Mouse (Mus musculus) embryonic fibroblast, embryonic 13.5 days (primary cell): ENCODE data around the gene Glrx. TPM values are rescaled to one million over a fixed set of nuclear protein-coding genes. Genes with fewer than 3 reads are reported as not detected.

Source experiments
- H3K27ac ChIP-seq: 2 replicates; pipeline ENCODE4 v1.5.1; 2012; ENCODE audit warnings: low read length, control low read depth, inconsistent platforms; ENCODE audit not compliant: insufficient read depth
- H3K4me1 ChIP-seq: 2 replicates; pipeline ENCODE4 v1.6.1; 2011; ENCODE audit warnings: low read length; ENCODE audit not compliant: control insufficient read depth, insufficient read depth
- H3K4me3 ChIP-seq: 2 replicates; pipeline ENCODE4 v1.5.1; 2011; ENCODE audit warnings: mild to moderate bottlenecking, control low read depth, low read length; ENCODE audit not compliant: insufficient read depth
- CTCF ChIP-seq: IDR thresholded peaks from 2 replicates; pipeline ENCODE4 v1.5.1; 2011; ENCODE audit warnings: mild to moderate bottlenecking, control low read depth, low read length, moderate library complexity, borderline replicate concordance; ENCODE audit not compliant: insufficient read depth
- POLR2A ChIP-seq: IDR thresholded peaks from 2 replicates; pipeline ENCODE4 v1.6.1; 2011; ENCODE audit warnings: low read depth, mild to moderate bottlenecking, control low read depth, low read length, moderate library complexity
- polyA plus RNA-seq: library from polyadenylated mRNA; stranded (reverse); fragments of >200 nt; gene quantifications from 2 replicates; pipeline ENCODE4 v1.2.4, GENCODE M21; 2011; ENCODE audit warnings: low read depth; ENCODE audit not compliant: missing spikeins, insufficient read length

Gene Glrx
- polyA plus RNA-seq, result 31.1 and 35.7 TPM in 2 replicates

- TF ChIP-seq CTCF, result no peak
- TF ChIP-seq POLR2A, result peak; percentile 97
Measured at GRCm38 (mm10) chr13:75839719-75840481, at the start of gene Glrx. Gene Glrx, plus strand, starts transcription at chr13:75839868.

GRCm38 (mm10) chr13:75790550-75791205 is 49.0 kb upstream of the Glrx start:
- Histone ChIP-seq H3K4me1 (peaks cover 13% of the 10 kb centered on the region), H3K27ac (peak overlapping the region; percentile 35; the same call in 1 of the 2 replicates), H3K4me3 (no peak overlapping the region)
- no peak for TF ChIP-seq POLR2A
- no peak for TF ChIP-seq CTCF

More at GRCm38 (mm10) chr13:75839719-75840481, at the start of gene Glrx:
- Histone ChIP-seq H3K27ac (peak within 1 kb of the TSS; percentile 28; the same call in 1 of the 2 replicates), H3K4me3 (peak within 1 kb of the TSS; percentile 81), H3K4me1 (no peaks in the 10 kb centered on the region)

- Histone ChIP-seq H3K27ac (peak overlapping the region; percentile 59; the same call in 1 of the 2 replicates), H3K4me1 (peaks cover 12% of the 10 kb centered on the region), H3K4me3 (no peak overlapping the region)
- TF ChIP-seq CTCF (no peak), POLR2A (no peak)
Measured at GRCm38 (mm10) chr13:75793863-75794629, 45.6 kb upstream of the Glrx start.

- peaks cover 3% of the 10 kb centered on the region; the same call in 1 of the 2 replicates for H3K4me1 ChIP-seq
- TF ChIP-seq POLR2A, result peak; percentile 44; the same call in 1 of the 2 replicates
- peak; percentile 100 for TF ChIP-seq CTCF
- H3K27ac ChIP-seq, result peak overlapping the region; percentile 55
- no peak overlapping the region for H3K4me3 ChIP-seq
Measured at GRCm38 (mm10) chr13:75797369-75798141, 42.1 kb upstream of the Glrx start.

- peak overlapping the region; percentile 95 for H3K27ac ChIP-seq
- H3K4me1 ChIP-seq, result peaks cover 3% of the 10 kb centered on the region; the same call in 1 of the 2 replicates
- H3K4me3 ChIP-seq, result no peak overlapping the region
- TF ChIP-seq POLR2A (no peak), CTCF (no peak)
Measured at GRCm38 (mm10) chr13:75798413-75799302, 41.0 kb upstream of the Glrx start.

- Histone ChIP-seq H3K4me1 (peaks cover 3% of the 10 kb centered on the region; the same call in 1 of the 2 replicates), H3K4me3 (no peak overlapping the region), H3K27ac (peak overlapping the region; percentile 95)
- no peak for TF ChIP-seq POLR2A
Measured at GRCm38 (mm10) chr13:75799421-75799820, 40.2 kb upstream of the Glrx start.

- Histone ChIP-seq H3K4me1 (peaks cover 2% of the 10 kb centered on the region; the same call in 1 of the 2 replicates), H3K27ac (no peak overlapping the region), H3K4me3 (no peak overlapping the region)
- TF ChIP-seq POLR2A, result no peak
- TF ChIP-seq CTCF, result no peak
Measured at GRCm38 (mm10) chr13:75807969-75808368, 31.7 kb upstream of the Glrx start.

GRCm38 (mm10) chr13:75809957-75810356 is 29.7 kb upstream of the Glrx start:
- no peak for TF ChIP-seq POLR2A
- no peak for TF ChIP-seq CTCF
- Histone ChIP-seq H3K4me1 (peaks cover 2% of the 10 kb centered on the region; the same call in 1 of the 2 replicates), H3K27ac (0 out of 2 replicates have a peak overlapping the region, but pooled peaks have one; percentile 10), H3K4me3 (no peak overlapping the region)
